Mouse (Mus musculus) retina, postnatal 1 day (tissue): ENCODE results near the gene Fos.

Experiments
- DNase-seq: peaks from one replicate; pipeline ENCODE4 v3.0.0-alpha.2; 2012

The Fos gene

GRCm38 (mm10) chr12:85473481-85474297 is at the start of gene Fos:
Fos (plus strand) TSS chr12:85473890.
- peak; percentile 96 for DNase-seq

- no peak for DNase-seq
Measured at GRCm38 (mm10) chr12:85425721-85426120, 48.0 kb upstream of the Fos start.

- no peak for DNase-seq
Measured at GRCm38 (mm10) chr12:85426126-85426525, 47.6 kb upstream of the Fos start.

GRCm38 (mm10) chr12:85427802-85428201 is 45.9 kb upstream of the Fos start:
- no peak for DNase-seq

- DNase-seq = no peak
Measured at GRCm38 (mm10) chr12:85429999-85430398, 43.7 kb upstream of the Fos start.

GRCm38 (mm10) chr12:85430434-85430833 is 43.3 kb upstream of the Fos start:
- no peak for DNase-seq

- peak; percentile 50 for DNase-seq
Measured at GRCm38 (mm10) chr12:85433850-85434249, 39.8 kb upstream of the Fos start.

- no peak for DNase-seq
Measured at GRCm38 (mm10) chr12:85434526-85434925, 39.2 kb upstream of the Fos start.

GRCm38 (mm10) chr12:85436021-85436621 is 37.6 kb upstream of the Fos start:
- peak; percentile 69 for DNase-seq

GRCm38 (mm10) chr12:85437172-85437876 is 36.4 kb upstream of the Fos start:
- peak; percentile 34 for DNase-seq

- no peak for DNase-seq
Measured at GRCm38 (mm10) chr12:85443456-85443855, 30.2 kb upstream of the Fos start.

- no peak for DNase-seq
Measured at GRCm38 (mm10) chr12:85444646-85445045, 29.0 kb upstream of the Fos start.

- DNase-seq = no peak
Measured at GRCm38 (mm10) chr12:85447009-85447408, 26.7 kb upstream of the Fos start.

- DNase-seq = no peak
Measured at GRCm38 (mm10) chr12:85447490-85447889, 26.2 kb upstream of the Fos start.

- no peak for DNase-seq
Measured at GRCm38 (mm10) chr12:85449478-85449877, 24.2 kb upstream of the Fos start.

GRCm38 (mm10) chr12:85451693-85452491 is 21.8 kb upstream of the Fos start:
- peak; percentile 48 for DNase-seq

GRCm38 (mm10) chr12:85455065-85456058 is 18.3 kb upstream of the Fos start:
- peak; percentile 100 for DNase-seq

GRCm38 (mm10) chr12:85456276-85456675 is 17.4 kb upstream of the Fos start:
- no peak for DNase-seq

- no peak for DNase-seq
Measured at GRCm38 (mm10) chr12:85456966-85457505, 16.7 kb upstream of the Fos start.

- DNase-seq = no peak
Measured at GRCm38 (mm10) chr12:85459820-85460219, 13.9 kb upstream of the Fos start.

GRCm38 (mm10) chr12:85461913-85462663 is 11.6 kb upstream of the Fos start:
- DNase-seq = no peak
